Mouse (Mus musculus) ovary, adult 18-20 months (tissue): ENCODE data around the gene Rbm18.

ENCODE experiments used
- DNase-seq: peaks from one replicate; pipeline ENCODE4 v3.0.0; 2022; ENCODE audit warnings: low spot score, mixed read lengths

Rbm18 gene

DNA sequence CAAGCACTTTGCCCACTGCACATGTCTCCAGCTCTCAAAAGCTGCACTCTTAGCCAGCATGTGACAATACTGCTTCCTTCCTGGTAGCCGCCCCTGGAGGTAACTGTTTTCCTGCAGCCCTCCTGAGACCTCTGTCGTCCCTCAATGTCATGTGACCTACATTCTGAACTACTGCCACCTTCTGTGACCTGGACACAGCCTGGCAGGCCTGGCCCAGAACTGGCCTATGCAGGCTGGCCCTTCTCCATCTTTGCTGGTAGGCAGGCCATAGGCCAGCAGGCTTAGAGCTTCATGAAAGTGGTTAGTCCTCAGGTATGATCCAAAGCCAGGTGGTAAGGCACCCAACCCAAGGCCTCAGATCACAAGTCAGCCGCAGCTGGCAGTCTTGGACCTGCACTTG, 62.8 kb downstream of the Rbm18 start:
- no peak for DNase-seq

GRCm38 (mm10) chr2:36071660-36072305, 64.8 kb downstream of the Rbm18 start:
- DNase-seq = no peak

- DNase-seq = no peak
Measured at GRCm38 (mm10) chr2:36067132-36067531, 69.4 kb downstream of the Rbm18 start.
